Mouse (Mus musculus) v-Abl transformed pro-B cells (cell line): ENCODE measurements at regions not wholly inside any gene's neighbourhood (a gene's known extent, or its start where the extent isn't known, plus 50 kb on each side); places are given as distances from the start of the nearest gene placed in this dataset.

ENCODE experiments used
- in situ Hi-C, 2 experiments: fragments of 400-800 bp; cut with MboI; formaldehyde crosslinking; loops; one replicate each; pipeline ENCODE4 v1.15.1; 2025; ENCODE audit not compliant: unreplicated experiment in 2 of 2

GRCm38 (mm10) chr1:95762244-95762643 is 94.9 kb upstream of the St8sia4 start:
- in situ Hi-C loops, result loop anchor here (10.0 to 25.0 kb wide), 8 partner anchors 317 to 1627 kb away; partner anchors contain the start of gene Fam174a (in 2 of the 2)

DNA sequence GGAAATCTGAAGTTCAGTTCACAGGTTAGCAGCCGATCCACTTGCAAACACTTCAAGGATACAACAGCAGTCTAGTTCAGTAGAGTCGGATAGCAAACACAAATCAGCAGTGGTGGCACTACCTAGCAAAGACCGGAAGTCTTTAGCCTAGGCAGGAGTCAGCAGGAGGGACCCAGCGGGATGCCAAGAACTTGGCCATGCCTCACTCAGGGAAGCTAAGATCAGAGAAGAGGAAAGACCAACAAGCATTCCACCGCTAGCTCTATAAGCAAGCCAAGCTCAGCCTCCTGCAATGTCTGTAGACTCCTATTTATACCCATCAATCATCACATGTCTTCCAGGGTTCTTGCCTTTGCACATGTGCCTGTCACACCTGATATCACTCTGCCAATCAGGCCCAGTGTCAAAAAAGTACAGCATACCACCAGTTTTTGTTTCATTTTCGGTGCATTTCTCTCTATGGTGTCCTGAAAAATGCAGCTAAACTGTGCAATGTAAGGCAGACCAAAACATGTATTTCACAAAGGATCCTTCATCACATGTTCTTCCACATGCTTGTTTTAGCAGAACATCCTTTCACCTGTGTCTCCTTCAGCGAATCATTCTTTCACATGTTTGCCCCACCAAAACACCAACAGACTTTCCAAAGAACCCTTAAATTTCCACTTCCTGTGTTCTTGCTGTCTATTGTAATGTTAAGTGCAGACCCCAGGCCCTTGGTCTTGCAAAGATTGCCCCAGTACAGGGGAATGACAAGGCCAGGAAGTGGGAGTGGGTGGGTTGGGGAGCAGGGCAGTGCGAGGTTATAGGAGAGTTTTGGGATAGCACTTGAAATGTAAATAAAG is 86.9 kb upstream of the St8sia4 start:
- in situ Hi-C loops, result loop anchor here (25.0 kb wide), 5 partner anchors 367 to 1617 kb away; partner anchors contain the start of gene Fam174a (in 1 of the 2)

- in situ Hi-C loops, result loop anchor here (25.0 kb wide), 5 partner anchors 366 to 1616 kb away; partner anchors contain the start of gene Fam174a (in 1 of the 2)
These were observed 86.1 kb upstream of the St8sia4 start for GRCm38 (mm10) chr1:95753517-95753916.

DNA sequence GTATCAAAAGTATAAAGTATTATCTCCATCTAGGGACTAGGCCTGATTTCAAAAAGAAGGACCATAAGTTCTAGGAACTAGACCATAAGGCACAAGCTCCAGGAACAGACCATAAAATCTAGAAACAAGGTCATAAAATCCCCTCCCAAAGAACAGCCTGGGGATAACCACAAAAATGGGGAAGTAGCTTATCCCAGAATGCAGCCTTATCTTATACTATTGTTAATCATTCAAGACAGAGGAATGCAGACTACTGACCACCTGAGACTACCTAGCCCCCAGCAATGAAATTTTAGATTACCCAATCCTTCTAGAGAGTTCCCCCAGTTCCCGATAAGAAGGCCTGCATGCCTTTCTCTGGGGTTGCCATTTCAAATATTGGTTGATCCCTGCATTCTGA is 81.6 kb upstream of the St8sia4 start:
- in situ Hi-C loops, result no loop called here

- in situ Hi-C loops, result no loop called here
These were observed 79.9 kb upstream of the St8sia4 start for GRCm38 (mm10) chr1:95747287-95747686.

- in situ Hi-C loops, result no loop called here
These were observed 77.1 kb upstream of the St8sia4 start for GRCm38 (mm10) chr1:95744446-95744845.

DNA sequence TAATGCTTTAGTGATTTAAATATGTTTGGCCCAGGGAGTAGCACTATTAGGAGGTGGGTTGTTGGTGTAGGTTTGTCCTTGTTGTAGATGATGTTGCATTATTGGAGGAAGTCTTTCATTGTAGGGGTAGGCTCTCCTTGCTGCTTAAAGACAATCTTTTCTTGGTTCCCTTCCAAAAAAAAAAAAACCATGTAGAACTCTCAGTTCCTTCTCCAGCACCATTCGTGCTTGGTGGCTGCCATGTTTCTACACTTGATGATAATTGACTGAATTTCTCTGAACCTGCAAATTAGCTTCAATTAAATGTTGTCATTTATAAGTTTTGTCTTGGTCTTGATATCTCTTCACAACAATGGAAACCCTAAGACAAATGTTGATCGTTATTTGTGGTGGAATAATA is 76.0 kb upstream of the St8sia4 start:
- in situ Hi-C loops, result no loop called here

DNA sequence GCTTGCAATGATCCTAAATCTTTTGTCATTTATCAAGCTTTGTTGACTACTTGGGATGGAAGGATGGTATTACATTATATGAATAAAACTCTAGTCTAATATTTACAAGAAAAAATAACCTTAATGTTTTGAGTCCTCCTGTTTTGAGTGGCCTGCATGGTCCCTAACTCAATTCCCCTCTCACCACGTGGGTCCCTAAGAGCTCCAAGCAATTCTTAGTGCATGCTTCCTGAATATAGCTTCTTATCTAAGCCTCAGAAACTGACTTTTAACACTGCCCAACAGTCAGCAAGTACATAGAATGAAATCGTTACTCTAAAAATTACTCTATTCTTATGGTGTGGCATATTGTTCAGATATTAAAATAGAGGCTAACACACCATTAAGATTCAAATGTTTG is 52.1 kb upstream of the St8sia4 start:
- in situ Hi-C loops, result no loop called here

GRCm38 (mm10) chr1:95718794-95719193 is 51.4 kb upstream of the St8sia4 start:
- in situ Hi-C loops, result no loop called here
